Mouse (Mus musculus): ENCODE results near the gene Fgfr2. TPM values are rescaled to one million over a fixed set of nuclear protein-coding genes. Genes with fewer than 3 reads are reported as not detected.

Gene Fgfr2
- polyA plus RNA-seq, 1 experiment from 2014 or later = 34.1 TPM

GRCm38 (mm10) chr7:132887019-132887804, 235.9 kb downstream of the Fgfr2 start:
- Histone ChIP-seq H3K27ac (ENCODE audit: poor library complexity, severe bottlenecking) (0 out of 2 replicates have a peak overlapping the region, but pooled peaks have one; percentile 12), H3K9ac (no peak overlapping the region), H3K4me1 (replicated peaks) (peaks cover 11% of the 10 kb centered on the region), H3K36me3 (peaks cover 31% of the 10 kb centered on the region), H3K9me3 (replicated peaks) (peaks cover 7% of the 10 kb centered on the region), H3K4me2 (no peak overlapping the region), H3K4me3 (no peak overlapping the region), H3K27me3 (replicated peaks) (no peaks in the 10 kb centered on the region)
- 60% methylated on average over 7 of the region's 7 CpGs for WGBS
- no peak for ATAC-seq (ENCODE audit: insufficient number of reproducible peaks, low FRiP score)

- Histone ChIP-seq H3K27ac (ENCODE audit: poor library complexity, severe bottlenecking) (no peak overlapping the region), H3K4me2 (no peak overlapping the region), H3K4me3 (no peak overlapping the region), H3K4me1 (replicated peaks) (peaks cover 11% of the 10 kb centered on the region), H3K9ac (no peak overlapping the region), H3K9me3 (replicated peaks) (no peaks in the 10 kb centered on the region), H3K27me3 (replicated peaks) (no peaks in the 10 kb centered on the region), H3K36me3 (peaks cover 60% of the 10 kb centered on the region)
- WGBS = 92% methylated on average over 7 of the region's 7 CpGs
- no peak for ATAC-seq (ENCODE audit: insufficient number of reproducible peaks, low FRiP score)
Measured at GRCm38 (mm10) chr7:132884031-132884430, 239.1 kb downstream of the Fgfr2 start.

- Histone ChIP-seq H3K9me3 (replicated peaks) (no peaks in the 10 kb centered on the region), H3K9ac (no peak overlapping the region), H3K4me1 (replicated peaks) (peaks cover 11% of the 10 kb centered on the region), H3K27me3 (replicated peaks) (no peaks in the 10 kb centered on the region), H3K4me2 (no peak overlapping the region), H3K27ac (ENCODE audit: poor library complexity, severe bottlenecking) (no peak overlapping the region), H3K36me3 (peaks cover 75% of the 10 kb centered on the region), H3K4me3 (no peak overlapping the region)
- ATAC-seq (ENCODE audit: insufficient number of reproducible peaks, low FRiP score) = no peak
- 65% methylated on average over 2 of the region's 2 CpGs for WGBS
Measured at GRCm38 (mm10) chr7:132882343-132882742, 240.8 kb downstream of the Fgfr2 start.

- no peaks in the 10 kb centered on the region for H3K27me3 ChIP-seq (replicated peaks)
- no peak overlapping the region for H3K9ac ChIP-seq
- peaks cover 6% of the 10 kb centered on the region for H3K4me1 ChIP-seq (replicated peaks)
- H3K4me3 ChIP-seq = no peak overlapping the region
- H3K4me2 ChIP-seq = no peak overlapping the region
- 43% methylated on average over 1 of the region's 1 CpGs for WGBS
- no peak overlapping the region for H3K27ac ChIP-seq (ENCODE audit: poor library complexity, severe bottlenecking)
- H3K9me3 ChIP-seq (replicated peaks) = no peaks in the 10 kb centered on the region
- H3K36me3 ChIP-seq = peaks cover 92% of the 10 kb centered on the region
- ATAC-seq (ENCODE audit: insufficient number of reproducible peaks, low FRiP score) = no peak
Measured at GRCm38 (mm10) chr7:132880276-132880675, 242.9 kb downstream of the Fgfr2 start.

GRCm38 (mm10) chr7:132875391-132876086, 247.6 kb downstream of the Fgfr2 start:
- no peaks in the 10 kb centered on the region for H3K27me3 ChIP-seq (replicated peaks)
- 87% methylated on average over 2 of the region's 2 CpGs for WGBS
- H3K4me3 ChIP-seq = no peak overlapping the region
- H3K36me3 ChIP-seq = peaks cover 88% of the 10 kb centered on the region
- no peaks in the 10 kb centered on the region for H3K9me3 ChIP-seq (replicated peaks)
- H3K4me2 ChIP-seq = no peak overlapping the region
- no peak overlapping the region for H3K9ac ChIP-seq
- no peaks in the 10 kb centered on the region for H3K4me1 ChIP-seq (replicated peaks)
- ATAC-seq (ENCODE audit: insufficient number of reproducible peaks, low FRiP score) = no peak
- H3K27ac ChIP-seq (ENCODE audit: poor library complexity, severe bottlenecking) = no peak overlapping the region

GRCm38 (mm10) chr7:132873043-132873442, 250.1 kb downstream of the Fgfr2 start:
- Histone ChIP-seq H3K27me3 (replicated peaks) (no peaks in the 10 kb centered on the region), H3K27ac (ENCODE audit: poor library complexity, severe bottlenecking) (no peak overlapping the region), H3K36me3 (peaks cover 84% of the 10 kb centered on the region), H3K4me1 (replicated peaks) (no peaks in the 10 kb centered on the region), H3K4me2 (no peak overlapping the region), H3K4me3 (no peak overlapping the region), H3K9ac (no peak overlapping the region), H3K9me3 (replicated peaks) (no peaks in the 10 kb centered on the region)
- no peak for ATAC-seq (ENCODE audit: insufficient number of reproducible peaks, low FRiP score)
- 90% methylated on average over 2 of the region's 2 CpGs for WGBS

- H3K4me1 ChIP-seq (replicated peaks) = no peaks in the 10 kb centered on the region
- WGBS = 90% methylated on average over 9 of the region's 9 CpGs
- H3K27ac ChIP-seq (ENCODE audit: poor library complexity, severe bottlenecking) = no peak overlapping the region
- no peaks in the 10 kb centered on the region for H3K27me3 ChIP-seq (replicated peaks)
- H3K4me2 ChIP-seq = no peak overlapping the region
- no peak overlapping the region for H3K4me3 ChIP-seq
- peaks cover 53% of the 10 kb centered on the region for H3K36me3 ChIP-seq
- no peak overlapping the region for H3K9ac ChIP-seq
- H3K9me3 ChIP-seq (replicated peaks) = no peaks in the 10 kb centered on the region
- no peak for ATAC-seq (ENCODE audit: insufficient number of reproducible peaks, low FRiP score)
Measured at GRCm38 (mm10) chr7:132866316-132866715, 256.8 kb downstream of the Fgfr2 start.

- Histone ChIP-seq H3K9ac (peak within 1 kb of the TSS; percentile 96), H3K27me3 (replicated peaks) (no peaks in the 10 kb centered on the region), H3K36me3 (no peaks in the 10 kb centered on the region), H3K4me1 (replicated peaks) (peaks cover 8% of the 10 kb centered on the region), H3K4me3 (peak within 1 kb of the TSS; percentile 98), H3K27ac (ENCODE audit: poor library complexity, severe bottlenecking) (peak within 1 kb of the TSS; percentile 87), H3K4me2 (peak within 1 kb of the TSS; percentile 85), H3K9me3 (replicated peaks) (no peaks in the 10 kb centered on the region)
- under 1% methylated on average over 53 of the region's 53 CpGs for WGBS
- peak; percentile 94 for ATAC-seq (ENCODE audit: insufficient number of reproducible peaks, low FRiP score)
Measured at GRCm38 (mm10) chr7:132859042-132859958, 263.9 kb downstream of the Fgfr2 start, which contains the start of gene Abraxas2. Abraxas2 (plus strand) TSS chr7:132859225.

- 67% methylated on average over 5 of the region's 5 CpGs for WGBS
- Histone ChIP-seq H3K9me3 (replicated peaks) (no peaks in the 10 kb centered on the region), H3K4me2 (no peak overlapping the region), H3K27me3 (replicated peaks) (no peaks in the 10 kb centered on the region), H3K4me1 (replicated peaks) (peaks cover 8% of the 10 kb centered on the region), H3K4me3 (no peak overlapping the region), H3K36me3 (no peaks in the 10 kb centered on the region), H3K27ac (ENCODE audit: poor library complexity, severe bottlenecking) (no peak overlapping the region), H3K9ac (no peak overlapping the region)
- ATAC-seq (ENCODE audit: insufficient number of reproducible peaks, low FRiP score) = no peak
Measured at GRCm38 (mm10) chr7:132858043-132858608, 265.0 kb downstream of the Fgfr2 start.

GRCm38 (mm10) chr7:132856083-132856482, 267.1 kb downstream of the Fgfr2 start:
- Histone ChIP-seq H3K36me3 (no peaks in the 10 kb centered on the region), H3K27ac (ENCODE audit: poor library complexity, severe bottlenecking) (no peak overlapping the region), H3K4me2 (no peak overlapping the region), H3K4me1 (replicated peaks) (peaks cover 12% of the 10 kb centered on the region), H3K9ac (no peak overlapping the region), H3K9me3 (replicated peaks) (no peaks in the 10 kb centered on the region), H3K4me3 (no peak overlapping the region), H3K27me3 (replicated peaks) (no peaks in the 10 kb centered on the region)
- ATAC-seq (ENCODE audit: insufficient number of reproducible peaks, low FRiP score) = no peak
- WGBS = 69% methylated on average over 1 of the region's 1 CpGs
